Mouse (Mus musculus) CH12.LX (cell line): ENCODE measurements around the gene C1qtnf5. TPM values are rescaled to one million over a fixed set of nuclear protein-coding genes. Genes with fewer than 3 reads are reported as not detected.
A peak's percentile ranks its signal among the peaks of the same experiment; 100 is the strongest.

Experiments
- DNase-seq: peaks from one replicate; pipeline ENCODE4 v3.0.0-alpha.2; 2013; ENCODE audit errors: extremely low read depth
- H3K27ac ChIP-seq: 2 replicates; pipeline ENCODE4 v1.5.1; 2012; ENCODE audit warnings: low read depth, mild to moderate bottlenecking, control low read depth, moderate library complexity; ENCODE audit not compliant: insufficient read depth
- H3K27me3 ChIP-seq: replicated peaks from 2 replicates; pipeline ENCODE3; 2012; ENCODE audit warnings: inconsistent platforms
- H3K36me3 ChIP-seq, 2 experiments: replicated peaks in 1 of 2; 2 replicates each; pipeline versions ENCODE3 to v1.6.1; 2012; ENCODE audit warnings: inconsistent platforms in 1 of 2, low read length in 1 of 2, mild to moderate bottlenecking in 1 of 2, mixed read lengths in 1 of 2, moderate library complexity in 1 of 2; ENCODE audit not compliant: control insufficient read depth in 1 of 2, insufficient read depth in 1 of 2
- H3K4me1 ChIP-seq, 2 experiments: 2 replicates each; pipeline ENCODE4 v1.6.1; 2012; ENCODE audit warnings: inconsistent platforms in 1 of 2, moderate library complexity in 1 of 2; ENCODE audit not compliant: insufficient read depth in 2 of 2, control insufficient read depth in 1 of 2
- H3K4me2 ChIP-seq: 2 replicates; pipeline ENCODE4 v1.6.1; 2012; ENCODE audit warnings: low read depth, mild to moderate bottlenecking, control low read depth; ENCODE audit not compliant: poor library complexity, insufficient read depth, severe bottlenecking
- H3K4me3 ChIP-seq, 3 experiments: fragments of 150-350 bp in 1 of 3; sonication (generic) in 1 of 3; replicated peaks in 1 of 3; 2 replicates each; pipeline versions ENCODE3 to v1.5.1; 2011 to 2012; ENCODE audit warnings: low read depth in 2 of 3, low read length in 2 of 3, mild to moderate bottlenecking in 2 of 3, moderate library complexity in 2 of 3, control low read depth in 1 of 3, improper control_type of control experiment in 1 of 3, inconsistent platforms in 1 of 3, mixed read lengths in 1 of 3; ENCODE audit not compliant: poor library complexity in 1 of 3
- H3K79me2 ChIP-seq: replicated peaks from 2 replicates; pipeline ENCODE4 v1.6.1; 2012; ENCODE audit warnings: mild to moderate bottlenecking, moderate library complexity; ENCODE audit not compliant: control insufficient read depth, poor library complexity, insufficient read depth, severe bottlenecking; ENCODE audit errors: extremely low read depth
- H3K9ac ChIP-seq: 2 replicates; pipeline ENCODE4 v1.6.1; 2012; ENCODE audit warnings: low read depth, mild to moderate bottlenecking, control low read depth, moderate library complexity; ENCODE audit not compliant: insufficient read depth
- H3K9me3 ChIP-seq: replicated peaks from 2 replicates; pipeline ENCODE3; 2012; ENCODE audit warnings: low read length, inconsistent platforms, mixed read lengths
- BHLHE40 ChIP-seq: IDR thresholded peaks from 2 replicates; pipeline ENCODE4 v1.6.1; 2011; ENCODE audit warnings: mild to moderate bottlenecking, low read depth, low read length, improper control_type of control experiment
- CTCF ChIP-seq, 2 experiments: IDR thresholded peaks in 1 of 2; conservative IDR thresholded peaks in 1 of 2; 2 replicates each; pipeline ENCODE4 v1.5.1; 2011 to 2012; ENCODE audit warnings: low read depth in 2 of 2, low read length in 2 of 2, improper control_type of control experiment in 1 of 2, inconsistent platforms in 1 of 2, mild to moderate bottlenecking in 1 of 2, moderate library complexity in 1 of 2
- EP300 ChIP-seq: IDR thresholded peaks from 2 replicates; pipeline ENCODE4 v1.6.1; 2011; ENCODE audit warnings: low read length, improper control_type of control experiment
- HCFC1 ChIP-seq: IDR thresholded peaks from 2 replicates; pipeline ENCODE4 v1.6.1; 2012; ENCODE audit warnings: low read depth, mild to moderate bottlenecking, inconsistent platforms, low read length, improper control_type of control experiment
- MYC ChIP-seq: IDR thresholded peaks from 2 replicates; pipeline ENCODE4 v1.6.1; 2011; ENCODE audit warnings: low read depth, mild to moderate bottlenecking, improper control_type of control experiment, low read length
- NELFE ChIP-seq: IDR thresholded peaks from 2 replicates; pipeline ENCODE4 v1.6.1; 2011; ENCODE audit warnings: low read depth, low read length, improper control_type of control experiment
- PAX5 ChIP-seq: IDR thresholded peaks from 2 replicates; pipeline ENCODE4 v1.6.1; 2012; ENCODE audit warnings: low read length, inconsistent platforms, mixed read lengths
- POLR2A ChIP-seq: IDR thresholded peaks from 2 replicates; pipeline ENCODE4 v1.6.1; 2011; ENCODE audit warnings: low read depth, mild to moderate bottlenecking, improper control_type of control experiment, low read length
- POLR2AphosphoS2 ChIP-seq: IDR thresholded peaks from 2 replicates; pipeline ENCODE4 v1.6.1; 2011; ENCODE audit warnings: low read depth, low read length, improper control_type of control experiment
- RAD21 ChIP-seq: IDR thresholded peaks from 2 replicates; pipeline ENCODE4 v1.6.1; 2011; ENCODE audit warnings: low read depth, mild to moderate bottlenecking, low read length, improper control_type of control experiment, moderate library complexity
- SMC3 ChIP-seq: IDR thresholded peaks from 2 replicates; pipeline ENCODE4 v1.6.1; 2011; ENCODE audit warnings: low read depth, low read length, improper control_type of control experiment
- TBP ChIP-seq: conservative IDR thresholded peaks from 2 replicates; pipeline ENCODE4 v1.6.1; 2011; ENCODE audit warnings: low read depth, low read length, improper control_type of control experiment
- TCF12 ChIP-seq: IDR thresholded peaks from 2 replicates; pipeline ENCODE4 v1.6.1; 2014; ENCODE audit warnings: low read depth, mild to moderate bottlenecking, inconsistent platforms, low read length, improper control_type of control experiment
- ZKSCAN1 ChIP-seq: IDR thresholded peaks from 2 replicates; pipeline ENCODE4 v1.6.1; 2012; ENCODE audit warnings: low read depth, inconsistent platforms, low read length, improper control_type of control experiment, borderline replicate concordance
- dilution Hi-C: fragments of 300-500 bp; cut with MboI; formaldehyde crosslinking; loops from 2 replicates; pipeline ENCODE4 v1.14.3; 2020; ENCODE audit warnings: low sequenced_read_pairs; ENCODE audit not compliant: extremely low pct_unique_long_range_greater_than_20kb, extremely low pct_ligation_motif_present
- in situ Hi-C: fragments of 300-500 bp; cut with MboI; formaldehyde crosslinking; loops from 3 replicates; pipeline ENCODE4 v1.14.3; 2019; ENCODE audit warnings: low sequenced_read_pairs, low pct_ligation_motif_present, low pct_unique_long_range_greater_than_20kb, mixed read lengths
- polyA plus RNA-seq: library from polyadenylated mRNA; unstranded; fragments of >175 nt; gene quantifications from 2 replicates; pipeline ENCODE4 v1.2.1, GENCODE M21; 2012; ENCODE audit warnings: low read depth; ENCODE audit not compliant: insufficient read length
- total RNA-seq, 2 experiments: library from RNA; depleted of rRNA; stranded (reverse); fragments of 300-350 nt in 1 of 2; fragments of >200 nt in 1 of 2; gene quantifications; 2 replicates each; pipeline ENCODE4 v1.2.3; 2012 to 2014

C1qtnf5 gene
- total and polyA plus RNA-seq, 3 experiments = not detected

DNA sequence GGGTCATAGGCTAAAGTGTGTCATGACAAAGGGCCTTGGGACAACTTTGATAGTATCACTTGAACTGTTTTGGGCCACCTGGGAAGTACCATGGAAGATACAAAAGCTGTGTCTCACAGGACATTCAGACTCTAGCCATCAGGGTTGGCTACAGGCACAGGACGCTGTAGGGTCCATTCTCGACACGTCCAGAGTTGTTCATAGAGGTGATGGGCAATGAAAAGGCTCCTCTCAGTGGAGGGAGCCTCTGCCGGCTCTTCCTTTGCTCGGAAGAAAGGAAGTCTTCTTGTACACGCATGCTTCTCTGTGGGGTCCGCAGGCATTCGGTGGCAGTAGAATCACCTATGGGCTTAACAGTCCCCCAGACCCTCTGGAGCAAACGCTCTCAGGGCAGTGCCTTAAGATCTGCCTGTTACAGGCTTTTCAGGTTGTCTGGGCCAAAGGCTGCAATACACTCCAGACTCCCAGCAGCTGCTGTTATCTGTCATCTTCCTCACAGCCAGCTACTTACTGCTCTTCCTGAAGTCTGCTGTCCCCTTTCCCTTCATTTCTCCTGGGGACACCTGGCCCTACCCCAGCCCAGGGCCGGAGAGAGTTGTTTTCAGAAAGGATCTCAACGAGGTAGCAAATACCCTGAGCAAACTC is 29.7 kb upstream of the C1qtnf5 start:
- no peak overlapping the region for H3K4me3 ChIP-seq
- no peaks in the 10 kb centered on the region for H3K36me3 ChIP-seq
- H3K9ac ChIP-seq = no peak overlapping the region
- H3K9me3 ChIP-seq = no peaks in the 10 kb centered on the region
- in situ Hi-C loops (no loop called here), dilution Hi-C loops (no loop called here)
- H3K4me1 ChIP-seq = peaks cover 0 to 16% of the 10 kb centered on the region in 2 experiments; a peak in 2 of 4 replicates
- H3K27ac ChIP-seq = no peak overlapping the region
- TF ChIP-seq NELFE (no peak), PAX5 (no peak), BHLHE40 (no peak), EP300 (no peak), POLR2A (no peak), CTCF (conservative IDR thresholded peaks at IDR 0.05 in 1 of 2, IDR thresholded peaks at IDR 0.05 in 1 of 2; ENCODE audit: low read depth in 2 of 2, low read length in 2 of 2) (no peak), POLR2AphosphoS2 (no peak), TCF12 (no peak), RAD21 (no peak), HCFC1 (no peak), TBP (no peak), MYC (no peak)
- no peaks in the 10 kb centered on the region for H3K79me2 ChIP-seq
- no peak for DNase-seq
- H3K4me2 ChIP-seq = no peak overlapping the region
- H3K27me3 ChIP-seq = peaks cover 59% of the 10 kb centered on the region

DNA sequence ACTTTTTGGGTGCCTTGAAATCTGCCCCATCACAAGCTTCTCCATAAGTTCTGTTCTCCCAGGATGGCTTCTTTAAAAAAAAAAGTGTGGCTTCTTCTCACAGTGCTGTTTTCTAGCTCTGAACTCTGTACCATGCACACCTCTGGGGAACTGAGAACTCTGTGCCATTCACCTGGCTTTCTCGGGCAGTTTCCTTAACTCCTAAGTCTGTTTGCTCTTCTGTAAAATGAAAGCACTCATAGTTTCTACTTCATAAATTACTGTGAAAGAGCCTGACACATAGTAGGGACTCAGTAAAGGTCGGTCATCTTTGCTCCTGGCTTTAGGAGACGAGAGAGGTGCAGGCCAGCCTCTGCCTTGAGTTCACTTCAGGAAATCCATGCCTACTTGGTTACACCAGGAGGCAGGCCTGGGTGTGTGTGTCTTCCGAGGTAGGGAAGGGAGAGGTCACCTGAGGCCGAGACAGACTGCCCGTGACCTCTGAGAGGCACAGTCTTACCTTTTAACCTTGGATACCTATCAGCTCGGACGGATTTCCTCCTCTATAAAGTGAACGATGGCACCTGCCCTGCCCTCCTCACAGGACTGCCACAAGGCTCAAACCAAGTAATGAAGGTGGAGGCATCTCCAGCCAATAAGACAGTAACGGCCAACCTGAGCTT is 28.8 kb upstream of the C1qtnf5 start:
- Histone ChIP-seq H3K36me3 (no peaks in the 10 kb centered on the region), H3K4me3 (no peak overlapping the region), H3K79me2 (no peaks in the 10 kb centered on the region), H3K4me2 (no peak overlapping the region), H3K27ac (no peak overlapping the region), H3K27me3 (peaks cover 57% of the 10 kb centered on the region), H3K4me1 (peaks cover 0 to 16% of the 10 kb centered on the region in 2 experiments; a peak in 2 of 4 replicates), H3K9ac (no peak overlapping the region), H3K9me3 (no peaks in the 10 kb centered on the region)
- no peak for DNase-seq
- dilution Hi-C loops (no loop called here), in situ Hi-C loops (no loop called here)
- no peak for TF ChIP-seq SMC3
- no peak for TF ChIP-seq PAX5
- TF ChIP-seq ZKSCAN1 = peak; percentile 14; the same call in 1 of the 2 replicates
